Mouse (Mus musculus) gastrocnemius, postnatal 14 days (tissue): Measurements from ENCODE around the gene Afap1. TPM values are rescaled to one million over a fixed set of nuclear protein-coding genes. Genes with fewer than 3 reads are reported as not detected.

Experiments used
- DNase-seq: peaks from one replicate; pipeline ENCODE4 v3.0.0; 2021; ENCODE audit warnings: mixed read lengths
- intact Hi-C: fragments of 180-260 bp; cut with DNase I; formaldehyde crosslinking; loops from one replicate; pipeline ENCODE4 v1.15.1; 2025; ENCODE audit warnings: low total_unique reads
- total RNA-seq, 2 experiments: library from RNA; stranded (reverse); gene quantifications; 2 replicates each; pipeline ENCODE4 v1.2.3; 2021

The Afap1 gene
- total RNA-seq, 2 experiments from 2014 or later, result 11.0 to 14.5 TPM

DNA sequence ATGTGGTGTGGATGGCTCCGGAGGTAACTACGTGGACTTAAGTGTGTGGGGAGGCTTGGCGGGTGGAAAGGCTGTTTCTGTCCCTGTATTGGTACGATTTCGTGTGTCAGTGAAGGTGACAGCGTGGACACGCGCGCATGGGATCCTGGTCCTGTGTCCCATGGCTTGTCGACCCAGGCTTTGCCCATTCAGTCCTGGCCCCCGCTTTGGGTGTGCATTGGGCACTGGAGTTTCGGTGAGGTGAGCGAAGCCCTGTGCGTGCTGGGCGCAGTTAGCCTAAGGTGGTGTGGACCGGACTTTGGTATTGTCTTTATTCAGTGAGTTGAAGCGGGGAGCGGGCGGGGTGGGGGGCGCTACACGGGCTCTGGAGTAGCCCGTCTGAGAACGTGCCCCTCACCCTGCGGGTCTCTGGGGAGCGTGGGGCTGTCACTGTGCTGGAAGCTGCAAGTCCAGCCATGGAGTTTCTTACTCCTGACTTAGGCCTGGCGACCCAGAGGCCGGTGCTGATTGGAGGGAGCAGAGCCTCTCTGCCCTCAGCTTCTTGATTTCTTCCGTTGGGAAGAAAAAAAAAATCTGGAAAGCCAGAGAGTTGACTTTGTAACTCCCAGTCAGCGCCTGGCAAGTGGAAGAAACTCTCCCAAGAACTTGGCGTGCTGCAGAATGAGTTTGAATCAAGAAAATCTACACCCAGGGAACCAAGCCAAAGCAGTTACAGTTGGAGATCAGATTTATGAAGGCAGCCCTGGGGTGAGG, 1.4 kb downstream of the Afap1 start:
- peak; percentile 47 for DNase-seq
- intact Hi-C loops, result loop anchor here (5.0 kb wide), 1 partner anchor 38 kb away; no protein-coding TSS in a partner anchor

DNA sequence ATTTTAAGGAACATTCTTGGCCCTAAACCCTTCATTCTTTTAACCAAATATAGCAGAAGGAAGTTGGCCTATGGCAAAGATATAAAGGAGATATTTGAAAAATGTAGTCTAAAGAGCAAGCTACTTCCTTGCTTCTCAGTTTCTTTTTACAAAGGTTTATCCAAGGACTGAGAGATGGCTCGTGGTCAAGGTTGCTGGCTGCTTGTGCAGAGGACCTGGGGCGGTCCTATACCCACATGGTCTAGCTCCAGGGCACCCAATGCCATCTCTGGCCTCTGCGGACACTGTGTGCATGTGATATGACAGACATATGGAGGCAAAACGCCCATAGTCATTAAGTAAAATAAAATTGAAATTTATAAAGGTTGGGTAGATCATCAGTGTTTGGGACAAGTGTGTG, 2.8 kb downstream of the Afap1 start:
- DNase-seq, result no peak
- intact Hi-C loops, result no loop called here

DNA sequence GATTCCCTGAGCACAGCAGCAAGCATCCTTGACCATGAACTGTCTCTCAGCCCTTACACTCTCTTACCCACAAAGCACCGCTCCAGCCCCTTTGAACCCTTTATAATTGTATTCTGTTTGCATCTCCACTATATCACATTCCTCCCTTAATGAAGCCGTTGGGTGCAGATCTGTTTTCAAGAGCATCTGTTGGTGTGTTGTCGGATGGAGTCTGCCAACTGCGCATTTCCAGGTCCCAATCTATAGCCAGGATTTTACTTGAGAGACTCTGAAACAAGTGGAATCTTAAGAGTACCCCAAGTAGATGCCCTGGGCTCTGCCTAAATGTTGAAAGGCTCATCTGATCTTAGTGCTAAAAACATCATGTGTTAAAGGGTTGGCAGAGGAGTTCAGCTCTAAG, 3.4 kb downstream of the Afap1 start:
- intact Hi-C loops, result no loop called here
- no peak for DNase-seq

DNA sequence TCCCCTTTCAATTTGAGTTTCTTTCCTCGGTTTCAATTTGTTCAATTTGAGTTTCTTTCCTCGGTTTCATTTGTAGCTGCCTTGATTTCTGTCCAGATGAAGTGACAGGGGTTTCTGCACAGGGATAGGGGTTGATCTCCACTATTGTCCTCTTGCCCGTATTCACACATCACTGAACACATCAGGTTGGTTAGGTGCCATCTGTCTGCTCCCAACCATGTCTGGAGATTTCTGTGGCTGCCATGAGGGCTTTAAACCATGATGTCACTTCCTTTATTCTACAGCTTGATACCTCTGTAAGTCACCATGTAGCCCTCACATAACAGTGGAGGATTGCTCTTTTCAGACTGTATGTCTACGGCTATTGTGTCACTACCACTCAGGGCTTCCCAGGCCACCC, 4.0 kb downstream of the Afap1 start:
- no peak for DNase-seq
- intact Hi-C loops, result no loop called here

DNA sequence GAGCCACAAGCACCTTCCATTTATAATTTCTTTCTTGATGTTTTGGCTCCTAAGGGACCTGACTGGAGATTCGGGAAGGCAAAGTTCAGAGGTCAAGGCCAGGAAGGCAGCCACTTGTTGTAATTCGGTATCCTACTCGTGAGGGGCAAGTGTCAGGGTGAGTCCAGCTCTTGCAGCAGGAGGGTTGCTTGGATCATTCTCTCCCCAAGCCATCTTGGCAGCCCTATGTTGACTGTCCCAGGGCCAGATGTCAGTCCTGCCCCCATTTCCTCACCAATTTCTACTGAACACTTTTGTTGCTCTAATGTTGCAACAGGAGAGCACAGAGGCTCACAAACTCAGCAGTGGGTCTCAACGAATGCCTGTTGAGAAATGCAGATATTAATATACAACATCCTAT, 5.0 kb downstream of the Afap1 start:
- intact Hi-C loops, result no loop called here
- DNase-seq, result no peak

DNA sequence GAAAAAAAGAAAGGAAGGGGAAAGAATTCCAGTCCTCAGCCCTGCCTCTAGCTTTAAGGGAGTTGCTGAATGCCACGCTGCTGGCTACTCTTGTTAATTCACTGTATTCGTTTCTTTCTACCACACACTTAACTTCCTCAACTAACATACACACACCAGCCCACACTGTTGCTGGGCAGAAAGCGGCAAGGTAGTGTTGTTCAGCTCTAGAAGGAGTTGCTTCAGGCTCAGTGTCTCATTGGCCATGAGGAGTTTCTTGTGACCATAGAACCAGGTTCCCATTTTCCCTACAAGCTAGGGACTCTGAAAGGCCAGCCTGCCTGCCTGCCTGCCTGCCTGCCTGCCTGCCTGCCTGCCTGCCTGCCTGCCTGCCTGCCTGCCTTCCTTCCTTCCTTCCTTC, 5.9 kb downstream of the Afap1 start:
- intact Hi-C loops, result no loop called here
- DNase-seq, result no peak

DNA sequence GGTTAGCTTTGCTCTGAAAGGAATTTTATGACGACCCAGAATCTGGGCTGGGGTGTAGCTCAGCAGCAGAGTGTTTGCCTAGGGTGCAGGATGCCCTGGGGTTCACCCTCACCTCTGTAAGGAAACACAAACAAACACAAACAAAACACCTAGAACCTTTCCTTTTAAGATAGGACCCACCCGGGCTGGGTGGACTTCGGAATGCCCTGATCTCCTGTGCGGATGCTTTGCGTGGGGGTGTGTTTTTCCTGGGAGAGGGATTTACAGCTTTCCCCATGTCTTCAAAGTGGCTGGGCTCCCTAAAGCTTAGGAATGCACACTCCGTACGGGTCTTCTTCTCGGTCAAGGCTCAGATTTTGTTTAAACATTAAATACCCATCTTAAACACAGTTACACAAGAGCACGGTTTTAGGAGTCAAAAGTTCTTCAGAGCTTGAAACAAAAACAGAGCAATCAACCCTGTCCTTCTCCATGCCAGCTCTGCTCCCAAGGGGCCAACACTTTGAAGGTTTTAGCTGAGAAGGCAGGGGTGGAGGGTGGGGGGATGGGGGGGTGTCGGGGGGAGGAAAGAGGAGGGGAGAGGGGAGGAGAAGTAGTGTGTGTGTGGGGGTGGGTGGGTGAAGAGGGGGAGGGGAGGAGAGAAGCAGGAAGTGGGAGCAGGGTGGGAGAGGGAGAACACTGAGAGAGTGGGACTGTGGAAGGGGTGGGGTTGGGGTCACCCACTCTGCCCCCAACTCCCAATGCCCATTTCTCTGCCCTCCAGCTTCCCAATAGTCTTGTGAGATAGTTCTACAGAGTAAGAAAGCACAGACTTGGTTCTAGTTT, 7.5 kb downstream of the Afap1 start:
- DNase-seq, result no peak
- intact Hi-C loops, result no loop called here

DNA sequence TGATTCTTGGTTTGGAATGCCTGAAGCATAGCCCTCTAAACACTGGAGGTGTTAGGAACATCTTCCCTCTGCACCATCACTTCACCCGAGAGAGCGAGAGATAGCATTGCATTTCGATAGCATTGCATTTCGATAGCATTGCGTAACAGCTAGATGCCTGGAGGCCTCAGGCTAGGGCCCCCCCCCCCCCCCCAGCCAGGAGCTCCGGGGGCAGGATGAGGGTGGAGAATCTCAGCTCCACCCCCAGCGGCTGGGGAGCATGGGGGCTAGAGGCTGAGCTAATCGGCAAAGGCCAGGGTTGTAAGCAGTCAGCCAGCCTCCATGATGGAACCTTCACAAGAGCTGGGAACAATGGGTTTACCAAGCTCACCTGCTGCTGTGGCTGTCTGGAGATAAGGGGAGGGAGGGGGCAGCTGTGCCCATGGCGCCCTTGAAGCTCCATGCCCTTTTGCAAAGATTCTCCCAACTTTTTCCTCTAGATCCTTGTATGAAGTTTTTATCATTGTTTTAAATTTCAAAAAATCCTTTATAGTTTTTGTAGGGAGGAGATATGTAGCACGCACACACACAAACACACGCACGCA, 8.2 kb downstream of the Afap1 start:
- intact Hi-C loops, result no loop called here
- no peak for DNase-seq

DNA sequence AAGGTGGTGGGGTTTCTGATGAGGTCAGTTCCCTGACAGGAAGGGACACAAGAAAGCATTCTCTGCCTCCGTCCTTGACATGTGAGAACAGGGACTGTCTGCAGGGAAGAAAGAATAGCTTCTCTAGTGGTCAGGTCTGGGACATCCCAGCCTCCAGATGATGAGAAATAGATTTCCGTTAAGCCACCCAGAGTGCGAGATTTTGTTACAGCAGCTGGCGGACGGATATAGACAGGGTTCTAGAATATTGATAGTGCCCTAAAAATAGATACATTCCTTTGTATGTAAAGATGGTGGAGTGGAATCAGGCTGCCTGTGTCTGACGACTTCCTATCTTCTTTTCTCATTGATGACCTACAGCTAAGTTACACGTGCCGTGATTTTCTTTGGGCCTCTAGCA, 10.3 kb downstream of the Afap1 start:
- DNase-seq, result no peak
- intact Hi-C loops, result no loop called here

DNA sequence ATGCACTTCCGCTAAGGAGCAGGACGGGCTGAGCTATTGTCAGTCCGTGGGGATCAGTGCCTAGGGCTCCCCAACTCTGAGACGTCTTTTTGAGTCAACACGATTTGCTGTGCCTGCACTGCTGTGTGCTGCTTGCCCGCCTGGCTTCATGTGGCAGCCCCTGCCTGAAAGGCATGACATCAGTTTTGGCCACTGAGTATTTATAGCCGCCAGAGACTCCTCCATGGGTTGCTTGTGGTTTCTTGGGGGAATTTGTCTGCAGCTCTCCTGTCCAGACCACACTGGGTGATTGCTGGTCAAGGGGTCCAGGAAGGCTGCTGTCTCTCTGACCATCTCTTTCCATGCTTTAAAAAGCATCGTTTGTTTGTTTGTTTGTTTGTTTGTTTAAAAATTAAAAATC, 12.2 kb downstream of the Afap1 start:
- intact Hi-C loops, result no loop called here
- no peak for DNase-seq

DNA sequence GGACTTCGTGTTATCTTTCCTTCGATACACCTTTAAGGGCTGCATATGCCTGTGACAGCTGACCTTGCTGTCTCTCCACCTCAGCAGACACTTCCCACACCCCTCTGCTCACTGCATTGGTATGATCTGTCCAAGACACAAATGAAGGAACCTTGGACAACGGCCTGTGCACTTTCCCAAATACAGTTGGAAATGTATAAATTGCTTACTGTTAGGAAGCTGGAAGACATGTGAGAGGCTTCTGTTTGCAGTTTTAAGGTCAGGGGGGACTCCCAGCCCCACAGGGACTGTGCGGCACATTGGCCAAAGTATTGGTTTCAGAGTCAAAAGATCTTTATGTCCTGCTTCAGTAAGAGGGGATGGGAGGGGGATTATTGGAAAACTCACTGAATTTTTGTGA, 14.0 kb downstream of the Afap1 start:
- intact Hi-C loops, result no loop called here
- no peak for DNase-seq

DNA sequence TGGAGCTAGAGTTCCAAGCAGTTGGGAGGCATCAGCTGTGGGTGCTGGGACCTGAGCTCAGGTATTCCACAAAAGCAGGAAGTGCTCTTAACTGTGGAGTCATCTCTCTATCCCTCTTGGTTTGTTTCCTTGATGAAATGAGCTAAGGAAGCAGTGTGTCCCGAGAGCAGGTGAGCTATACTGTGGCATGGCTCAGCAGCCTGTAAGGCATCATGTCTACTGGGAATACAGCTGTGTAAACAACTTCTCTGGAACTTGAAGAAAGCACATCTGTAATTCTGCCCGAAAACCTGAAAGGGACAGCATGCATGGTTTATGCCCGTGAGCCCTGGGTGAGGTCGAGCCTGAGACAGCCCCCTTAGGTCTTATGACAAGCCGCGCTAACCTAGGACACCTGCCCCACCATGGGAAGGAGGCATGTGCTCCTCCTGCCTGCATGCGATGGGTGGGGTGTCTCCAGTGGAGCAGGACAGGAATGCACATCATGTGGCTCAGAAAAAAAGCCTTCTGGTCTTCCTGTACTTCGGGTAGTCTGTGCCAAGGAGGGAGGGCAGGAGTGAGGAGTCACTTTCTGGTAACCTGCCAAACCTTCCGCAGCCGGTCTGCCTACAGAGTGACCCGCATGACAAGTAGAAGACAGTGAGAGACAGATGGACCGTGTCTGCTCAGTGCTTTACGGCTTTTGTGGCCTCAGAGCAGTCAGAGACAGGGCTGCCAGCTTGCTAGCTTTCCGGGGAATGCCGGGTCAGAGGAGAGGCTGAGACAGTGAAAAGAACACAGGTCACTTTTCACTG, 14.7 kb downstream of the Afap1 start:
- intact Hi-C loops, result no loop called here

DNA sequence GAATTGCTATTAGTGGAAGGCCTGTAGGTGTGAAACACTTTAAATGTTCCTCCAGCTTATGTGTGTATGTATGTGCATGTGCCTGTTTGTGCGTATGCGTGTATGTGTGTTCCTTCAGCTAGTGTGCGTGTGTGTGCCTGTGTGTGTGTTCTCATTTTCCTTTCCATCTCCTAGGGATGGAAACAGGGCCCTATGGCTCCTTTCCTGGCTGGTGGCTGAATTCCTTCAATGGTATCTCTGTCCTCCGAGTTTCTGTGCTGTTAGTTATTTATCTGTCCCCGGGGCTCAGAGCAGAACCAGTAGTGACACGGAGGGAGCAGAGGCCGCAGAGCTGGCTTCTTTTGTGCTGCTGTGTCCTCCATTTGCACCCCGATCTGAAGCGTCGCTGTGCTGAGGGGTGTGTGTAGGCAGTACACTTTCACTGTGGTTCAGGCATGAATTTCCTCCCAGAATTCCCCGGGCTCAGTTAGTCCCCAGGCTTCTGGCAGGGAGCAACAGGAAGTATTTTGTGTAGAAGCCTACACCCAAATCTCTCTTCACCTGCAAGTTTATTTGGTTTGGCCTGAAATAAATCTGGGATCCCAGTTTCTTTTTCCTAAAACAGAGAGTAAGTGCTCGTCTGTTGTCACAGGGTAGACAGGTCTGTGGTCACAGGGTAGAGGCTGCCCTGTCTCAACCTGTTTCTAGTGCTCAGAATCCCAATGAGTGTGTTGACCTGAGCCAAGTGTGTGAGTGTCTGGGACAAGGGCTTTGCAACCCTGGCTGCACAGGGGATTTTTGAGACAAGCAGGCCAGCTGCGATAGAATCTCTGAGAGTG, 15.7 kb downstream of the Afap1 start:
- no peak for DNase-seq
- intact Hi-C loops, result no loop called here

More for the DNA sequence above, 14.7 kb downstream of the Afap1 start:
- DNase-seq, result peak; percentile 61

DNA sequence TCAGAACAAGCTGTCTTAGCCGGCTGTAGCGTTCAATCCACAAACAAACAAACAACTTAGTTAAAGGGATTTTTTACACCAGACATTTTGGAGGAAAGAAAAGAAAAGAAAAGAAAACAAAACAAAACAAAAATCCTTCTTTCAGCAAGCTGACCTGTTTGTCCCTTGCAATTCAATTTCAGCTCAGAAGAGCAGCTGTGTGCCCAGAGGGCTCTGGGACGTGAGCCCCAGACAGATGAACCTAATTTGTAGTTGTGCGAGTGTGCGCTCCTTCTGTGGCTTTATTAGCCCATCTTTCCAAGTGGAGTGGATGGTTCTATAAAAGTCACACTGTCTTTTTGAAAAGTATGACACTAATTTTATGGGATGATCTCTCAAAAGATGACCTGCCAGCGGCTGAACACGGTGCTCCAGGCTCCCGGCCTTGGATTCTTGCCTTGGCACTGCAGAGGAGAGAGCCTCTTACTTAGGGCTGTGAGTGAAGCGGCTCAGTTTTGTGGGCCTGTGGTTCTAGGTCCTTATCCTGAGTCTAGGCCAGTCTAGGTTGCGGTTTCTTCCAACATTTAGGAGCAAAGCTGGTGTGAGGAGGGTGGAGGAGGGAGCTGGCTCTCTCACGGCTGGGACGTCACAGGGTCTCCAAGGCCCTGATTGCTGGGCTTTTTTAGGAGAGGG, 22.6 kb downstream of the Afap1 start:
- no peak for DNase-seq
- intact Hi-C loops, result no loop called here

DNA sequence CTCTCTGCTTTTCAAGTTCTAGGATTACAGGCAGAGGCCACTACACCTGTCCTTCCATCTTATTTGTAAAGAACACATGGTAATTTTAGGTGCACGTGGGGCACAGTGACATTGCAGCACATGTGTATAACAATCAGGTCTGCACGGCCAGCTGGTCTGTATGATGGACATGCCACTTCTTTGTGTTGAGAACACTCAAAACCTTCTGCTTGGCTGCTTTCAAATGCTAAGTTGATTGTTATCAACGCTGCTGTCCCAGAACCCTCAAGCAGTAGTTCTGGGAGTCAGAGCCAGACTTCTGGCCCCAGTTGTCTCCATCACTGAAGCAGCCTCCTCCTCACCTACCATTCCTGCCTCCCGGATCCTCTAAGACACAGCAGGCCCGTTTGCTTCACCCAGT, 23.5 kb downstream of the Afap1 start:
- DNase-seq, result no peak

DNA sequence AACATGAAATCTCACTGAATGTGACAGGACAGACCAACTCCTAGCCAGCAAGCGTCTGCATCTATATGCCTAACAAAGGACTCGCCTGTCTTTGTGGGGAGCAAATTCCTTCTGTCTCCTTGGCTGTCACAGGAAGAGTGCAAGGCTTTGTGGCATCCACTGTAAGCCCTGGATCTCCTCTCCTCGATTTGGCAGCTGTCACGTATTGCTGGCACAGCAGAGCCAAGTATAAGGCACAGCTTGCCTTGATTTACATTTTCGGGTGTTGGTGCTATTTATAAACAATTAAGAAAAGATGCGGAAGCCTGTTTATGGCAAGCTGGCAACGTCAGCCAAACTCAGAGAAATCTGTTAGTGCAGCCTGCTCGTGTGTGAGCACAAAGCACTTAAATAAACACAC, 25.3 kb downstream of the Afap1 start:
- no peak for DNase-seq

More for the DNA sequence above, 23.5 kb downstream of the Afap1 start:
- intact Hi-C loops, result no loop called here

DNA sequence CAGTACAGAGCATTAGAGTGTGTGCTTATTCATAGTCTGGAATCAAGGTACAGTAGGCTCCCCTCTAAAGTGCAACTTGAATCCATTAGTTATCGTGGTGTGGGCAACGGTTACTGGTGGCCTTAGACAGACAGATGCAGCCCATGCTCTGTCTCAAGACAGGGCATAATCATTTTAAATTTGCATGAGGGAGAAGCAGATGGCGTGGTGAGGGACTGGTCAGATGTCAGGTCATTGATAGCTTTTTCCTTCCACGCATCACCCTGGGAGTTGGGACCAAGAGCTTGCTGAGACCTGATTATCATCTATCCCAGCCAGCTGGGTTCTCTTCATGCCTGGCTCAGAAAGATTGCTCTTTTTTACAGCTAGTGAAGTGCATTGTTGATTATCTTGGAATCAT, 27.0 kb downstream of the Afap1 start:
- no peak for DNase-seq
- intact Hi-C loops, result no loop called here

More for the DNA sequence above, 25.3 kb downstream of the Afap1 start:
- intact Hi-C loops, result no loop called here

DNA sequence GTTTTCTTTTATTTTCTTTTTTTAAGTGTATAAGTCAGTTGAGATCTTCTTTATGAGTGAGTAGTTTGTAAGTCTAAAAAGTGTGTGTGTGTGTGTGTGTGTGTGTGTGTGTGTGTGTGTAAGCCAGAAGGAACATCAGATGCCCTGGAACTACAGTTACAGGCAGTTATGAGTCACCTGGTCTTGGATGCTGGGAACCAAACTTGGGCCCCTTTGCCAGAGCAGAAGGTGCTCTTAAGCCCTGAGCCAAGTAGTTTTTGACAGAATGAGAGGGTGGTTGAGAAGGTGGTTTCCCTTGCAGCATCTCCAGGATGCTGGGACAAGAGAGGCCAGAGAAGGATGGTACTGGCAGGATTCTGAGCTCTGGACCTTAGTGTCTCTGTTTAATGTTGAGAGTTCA, 27.4 kb downstream of the Afap1 start:
- DNase-seq, result no peak
- intact Hi-C loops, result no loop called here

DNA sequence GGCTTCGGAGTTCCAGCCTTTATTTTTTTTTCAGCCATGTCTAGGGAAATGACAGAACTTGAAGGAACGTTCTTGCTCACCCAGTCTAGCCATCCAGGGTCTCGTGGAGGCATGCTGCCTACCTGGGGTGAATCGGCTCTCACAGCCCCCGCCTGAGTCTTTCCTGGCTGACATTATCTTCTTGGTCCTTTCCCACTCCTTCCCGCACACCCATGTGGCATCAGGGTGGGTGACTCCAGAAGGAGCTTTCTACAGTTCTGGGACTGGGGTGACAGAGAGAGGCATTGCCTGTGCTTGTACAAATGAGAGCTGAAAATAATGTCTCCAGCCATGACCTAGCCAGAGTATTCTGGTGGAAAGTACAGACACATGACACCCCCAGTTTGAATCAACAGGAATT, 28.0 kb downstream of the Afap1 start:
- no peak for DNase-seq
- intact Hi-C loops, result no loop called here
